Mouse (Mus musculus) urinary bladder, adult 18-20 months (tissue): ENCODE results near the gene Erich3.

Source experiments
- DNase-seq, 2 experiments: peaks; one replicate each; pipeline ENCODE4 v3.0.0; 2022; ENCODE audit warnings: low spot score in 2 of 2, mixed read lengths in 2 of 2

Erich3 gene

DNA sequence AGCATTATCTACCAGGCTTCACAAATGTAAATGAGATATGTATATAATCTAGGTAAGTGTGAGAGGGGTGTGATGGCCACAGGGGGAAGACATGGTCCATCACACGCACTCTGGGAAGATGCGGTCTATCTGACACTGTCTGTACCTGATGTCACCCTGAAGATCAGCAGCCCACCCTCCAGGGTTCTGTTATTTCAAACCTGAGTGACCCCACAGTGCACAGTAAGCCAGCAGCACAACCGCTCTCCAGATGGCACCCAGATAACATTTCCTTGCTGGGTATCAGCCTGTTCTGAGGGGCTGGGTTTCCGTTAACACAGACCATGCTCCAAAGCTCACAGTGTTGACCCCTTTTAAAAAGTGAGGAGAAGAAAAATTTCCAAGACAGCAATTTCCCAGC is 102.7 kb downstream of the Erich3 start:
- DNase-seq, result no peak

DNA sequence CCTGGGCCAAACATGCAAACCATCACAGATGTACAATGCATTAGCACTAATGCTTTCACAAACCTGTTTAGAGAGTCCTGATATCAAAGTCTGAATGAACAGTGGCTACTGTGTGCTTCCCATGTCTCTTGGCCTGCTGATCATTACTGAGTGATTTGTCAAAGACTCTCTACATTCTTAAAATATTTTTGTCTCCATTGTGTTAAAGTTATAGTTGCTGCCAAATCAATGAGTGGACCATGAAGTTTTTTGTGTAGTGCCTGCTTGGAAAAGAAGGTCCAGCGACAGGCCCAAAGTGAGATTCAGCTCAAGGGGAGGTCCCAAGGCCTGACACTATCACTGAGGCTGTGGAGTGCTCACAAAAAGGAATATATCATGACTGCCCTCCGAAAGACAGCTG is 108.0 kb downstream of the Erich3 start:
- DNase-seq, result no peak

DNA sequence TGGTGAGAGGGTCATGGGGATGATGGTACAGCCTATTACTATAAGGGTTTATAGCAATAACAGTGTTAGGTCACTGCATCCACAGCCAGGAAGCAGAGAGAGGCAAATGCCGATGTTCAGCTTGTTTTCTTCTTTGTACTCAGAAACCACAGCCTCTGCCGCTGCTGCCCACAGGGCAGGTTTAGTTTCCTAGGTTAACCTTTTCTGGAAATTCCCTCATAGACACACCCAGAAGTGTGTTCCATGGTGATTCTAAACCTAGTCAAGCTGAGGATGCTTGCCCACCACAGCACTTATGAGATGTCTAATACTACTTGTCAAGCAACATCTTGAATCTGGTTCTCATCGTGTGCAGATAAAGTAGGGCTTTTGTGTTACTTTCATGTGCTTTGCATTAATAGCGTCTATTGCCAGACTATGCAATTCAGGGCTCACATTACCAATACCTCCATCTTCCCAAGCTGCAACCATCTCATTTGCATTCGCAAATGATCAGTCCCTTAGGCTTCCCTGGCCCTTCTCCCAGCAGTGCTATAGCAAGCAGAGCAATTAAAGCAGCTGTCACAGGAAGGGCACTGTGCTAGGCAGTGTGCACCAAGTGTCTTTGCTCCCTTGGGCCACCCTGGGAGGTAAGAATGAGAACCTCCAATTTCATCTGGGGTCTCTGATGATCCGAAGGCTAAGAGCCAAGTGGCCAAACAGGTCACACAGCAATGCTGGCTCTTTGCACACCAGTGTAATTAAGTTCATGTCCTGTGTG is 115.4 kb downstream of the Erich3 start:
- DNase-seq, result no peak

DNA sequence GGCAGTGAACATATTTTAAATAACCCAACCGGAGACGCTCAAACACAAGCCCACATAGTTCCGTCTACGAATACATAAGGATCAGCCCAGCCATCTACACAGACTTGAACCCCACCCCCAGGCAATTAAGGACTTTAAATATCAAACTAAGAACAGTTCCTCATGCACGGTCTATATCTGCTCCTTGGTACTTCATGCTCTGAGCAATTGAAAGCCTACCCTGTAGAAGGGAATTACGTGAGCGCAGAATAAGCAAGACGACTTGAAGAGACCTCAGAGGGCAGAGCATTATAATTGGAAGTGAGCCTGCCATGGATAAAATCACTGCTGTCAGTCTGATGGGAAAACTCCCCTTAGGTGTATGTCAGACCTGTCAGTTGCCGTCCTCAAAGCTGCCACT is 122.7 kb downstream of the Erich3 start:
- DNase-seq, result no peak

DNA sequence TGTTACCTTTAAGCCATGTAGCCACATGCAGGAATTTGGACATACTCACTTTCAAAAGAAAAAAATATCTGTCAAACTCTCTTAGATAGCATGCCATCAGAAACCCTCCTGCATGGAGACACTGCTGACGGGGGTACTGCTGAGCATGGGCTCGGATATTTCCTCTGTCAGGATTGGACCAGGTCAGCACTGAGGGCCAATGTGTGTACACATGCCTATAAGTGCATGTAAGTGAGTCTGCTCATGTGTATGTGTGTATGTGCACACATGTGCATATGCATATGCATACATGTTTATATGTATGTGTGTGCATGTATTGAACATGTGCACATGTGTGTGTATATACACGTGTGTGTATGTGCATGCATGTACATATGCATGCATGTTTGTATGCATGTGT is 124.0 kb downstream of the Erich3 start:
- DNase-seq, result no peak

DNA sequence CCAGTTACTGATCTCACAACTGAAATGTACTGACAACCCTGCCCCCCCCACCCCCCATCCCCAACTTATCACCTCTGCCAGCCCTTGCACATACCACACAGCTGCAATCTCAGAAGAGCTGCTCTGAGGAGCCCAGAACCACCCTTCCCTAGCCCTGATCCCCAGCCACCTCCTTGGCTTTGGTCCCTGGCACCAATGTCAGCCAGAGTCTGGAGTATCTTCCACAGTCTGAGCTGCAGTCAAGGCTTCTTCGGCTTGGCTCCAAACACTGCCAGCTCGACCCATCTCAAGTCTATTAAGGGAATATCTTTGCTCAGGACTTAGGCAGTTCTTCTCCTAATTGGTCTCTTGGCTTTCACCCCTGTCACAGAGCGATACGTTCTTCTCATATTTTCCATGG is 129.9 kb downstream of the Erich3 start:
- no peak for DNase-seq

- no peak for DNase-seq
Observed at GRCm38 (mm10) chr3:154798806-154799205, 135.1 kb downstream of the Erich3 start.

- DNase-seq, result no peak
Observed at GRCm38 (mm10) chr3:154800454-154800853, 136.8 kb downstream of the Erich3 start.

- DNase-seq, result no peak
Observed at GRCm38 (mm10) chr3:154800888-154801429, 137.3 kb downstream of the Erich3 start.

- no peak for DNase-seq
Observed at GRCm38 (mm10) chr3:154806626-154807025, 143.0 kb downstream of the Erich3 start.

DNA sequence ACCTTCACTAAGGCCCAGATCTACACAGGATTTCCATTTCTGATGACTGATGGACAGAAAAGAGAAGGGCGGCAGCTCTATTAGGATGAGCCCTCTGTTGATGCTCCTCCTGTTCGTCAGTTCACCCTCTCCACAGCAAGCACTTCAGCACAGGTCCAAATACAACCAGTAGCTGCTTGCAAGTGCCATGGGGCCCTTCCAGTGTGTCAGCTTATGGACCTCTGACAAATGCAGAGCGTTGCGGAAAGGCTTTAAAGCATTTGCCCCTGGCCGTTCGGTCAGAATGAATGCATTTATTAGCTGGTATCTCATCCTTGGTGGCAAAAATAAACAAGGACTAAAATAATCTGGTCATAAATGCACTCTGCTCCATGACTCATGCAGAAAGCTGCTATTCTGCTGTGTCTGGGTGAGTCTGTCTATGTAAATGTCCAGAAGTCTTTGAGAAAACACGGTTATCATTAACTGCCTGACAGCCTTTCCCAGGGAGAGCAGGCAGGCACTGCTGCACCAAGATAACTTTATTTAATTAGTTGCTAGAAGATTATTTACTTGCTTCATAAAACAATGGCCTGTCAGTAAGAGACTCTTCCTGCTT is 146.7 kb downstream of the Erich3 start:
- no peak for DNase-seq

- no peak for DNase-seq
Observed at GRCm38 (mm10) chr3:154811281-154811680, 147.6 kb downstream of the Erich3 start.

GRCm38 (mm10) chr3:154811833-154812232 is 148.2 kb downstream of the Erich3 start:
- DNase-seq, result no peak

DNA sequence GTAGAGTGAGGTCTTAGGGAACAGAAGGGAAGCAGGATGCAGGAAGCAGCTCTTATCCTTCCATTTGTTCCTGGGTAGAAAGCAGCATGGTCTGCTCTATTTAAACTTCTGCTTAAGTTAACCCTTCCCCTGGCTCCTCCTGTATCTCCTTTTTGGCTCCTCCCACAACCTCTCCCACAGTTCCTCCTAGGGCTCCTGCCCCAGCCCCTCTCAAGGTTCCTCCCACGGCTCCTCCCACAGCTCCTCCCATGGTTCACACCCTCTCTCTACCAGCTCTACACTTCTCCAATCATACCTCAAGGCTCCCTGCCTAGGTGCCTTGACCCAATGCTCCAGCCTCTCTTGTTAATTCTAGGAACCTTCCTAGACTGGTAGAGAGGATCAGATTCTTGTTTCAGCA is 149.2 kb downstream of the Erich3 start:
- DNase-seq, result no peak

GRCm38 (mm10) chr3:154815606-154816005 is 151.9 kb downstream of the Erich3 start:
- no peak for DNase-seq

GRCm38 (mm10) chr3:154816231-154816630 is 152.6 kb downstream of the Erich3 start:
- DNase-seq, result no peak

DNA sequence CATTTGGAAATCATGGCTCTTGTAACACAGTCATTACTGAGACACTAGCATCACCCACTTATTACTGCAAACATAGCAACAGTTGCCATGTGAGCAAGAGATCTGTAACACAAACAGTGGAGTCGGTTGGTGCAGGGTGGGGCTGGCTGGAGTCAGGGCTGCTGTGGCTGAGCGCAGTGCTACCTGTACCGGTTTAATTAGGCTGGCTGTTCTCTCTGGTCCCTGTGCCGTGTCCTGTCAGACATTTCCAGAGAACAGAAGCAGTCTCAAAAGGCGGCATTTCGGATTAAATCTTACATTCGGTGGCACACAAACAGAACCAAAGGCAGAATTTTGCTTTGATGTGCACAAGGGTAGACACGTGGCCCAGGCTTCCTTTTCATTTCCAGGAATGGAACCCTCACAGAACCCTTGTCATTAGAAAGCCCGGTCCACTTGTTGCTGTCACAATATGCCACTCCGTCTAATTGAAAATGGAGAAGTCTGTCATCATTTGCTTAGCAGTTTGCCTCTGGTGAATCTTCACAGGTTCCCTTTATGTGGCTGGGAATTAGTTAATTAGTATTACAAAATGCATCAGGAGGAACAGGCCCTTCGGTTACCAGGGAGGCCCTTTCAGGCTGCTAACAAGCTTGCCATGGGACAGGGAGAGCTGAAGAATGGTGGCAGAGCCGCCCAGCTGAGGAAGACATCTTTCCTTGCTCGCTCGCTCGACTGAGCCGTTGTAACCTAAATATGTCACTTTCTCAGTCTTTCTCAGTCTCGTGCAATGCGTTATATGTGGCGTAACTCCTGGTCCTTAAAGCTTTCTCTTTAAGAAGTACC is 153.4 kb downstream of the Erich3 start:
- DNase-seq, result no peak
